Mouse (Mus musculus) hindbrain, postnatal 0 days (tissue): ENCODE measurements at regions not wholly inside any gene's neighbourhood (a gene's known extent, or its start where the extent isn't known, plus 50 kb on each side); places are given as distances from the start of the nearest gene placed in this dataset.
A peak's percentile ranks its signal among the peaks of the same experiment; 100 is the strongest.
"Not testable (repeated sequence)": the region's sequence is repeated elsewhere in the genome, so short reads cannot be mapped to it uniquely, and the experiment has no call there.

Experiments
- ATAC-seq: fragments of 200-750 bp; cut with Nextera tagmentation; 2 replicates; pipeline ENCODE4 v1.8.0; 2017; ENCODE audit warnings: mild to moderate bottlenecking, moderate TSS enrichment, moderate library complexity
- DNase-seq: peaks from one replicate; pipeline ENCODE4 v3.0.0-alpha.2; 2015; ENCODE audit warnings: low spot score
- H3K27ac ChIP-seq: fragments of 300-500 bp; sonication (generic); 2 replicates; pipeline ENCODE4 v1.5.1; 2014; ENCODE audit warnings: mild to moderate bottlenecking
- H3K27me3 ChIP-seq: fragments of 300-500 bp; sonication (generic); 2 replicates; pipeline ENCODE4 v1.6.1; 2014; ENCODE audit warnings: low read length, mixed read lengths; ENCODE audit not compliant: insufficient read depth
- H3K36me3 ChIP-seq: fragments of 300-500 bp; sonication (generic); 2 replicates; pipeline ENCODE4 v1.6.1; 2014; ENCODE audit warnings: low read length, mixed read lengths; ENCODE audit not compliant: insufficient read depth
- H3K4me1 ChIP-seq: fragments of 300-500 bp; sonication (generic); 2 replicates; pipeline ENCODE4 v1.6.1; 2014; ENCODE audit warnings: antibody characterized with exemption, low read length, mixed read lengths; ENCODE audit not compliant: insufficient read depth
- H3K4me2 ChIP-seq: fragments of 300-500 bp; sonication (generic); 2 replicates; pipeline ENCODE4 v1.6.1; 2014; ENCODE audit warnings: low read depth, mild to moderate bottlenecking, low read length, moderate library complexity, mixed read lengths
- H3K4me3 ChIP-seq: fragments of 300-500 bp; sonication (generic); 2 replicates; pipeline ENCODE4 v1.5.1; 2014; ENCODE audit warnings: low read length
- H3K9ac ChIP-seq: fragments of 300-500 bp; sonication (generic); replicated peaks from 2 replicates; pipeline ENCODE4 v1.6.1; 2014; ENCODE audit warnings: mild to moderate bottlenecking, low read length, moderate library complexity, mixed read lengths
- H3K9me3 ChIP-seq: fragments of 300-500 bp; sonication (generic); 2 replicates; pipeline ENCODE4 v1.6.1; 2016; ENCODE audit warnings: low read length, mixed read lengths
- CTCF ChIP-seq: IDR thresholded peaks from 2 replicates; pipeline ENCODE4 v1.5.1; 2016; ENCODE audit warnings: antibody characterized with exemption, control low read depth, low read depth
- WGBS: fragments of 180-500 bp; shearing (Covaris S2); extraction: QIAGEN DNeasy Blood & Tissue Kit; methylation state at CpG from one replicate; pipeline ENCODE4 v1.1.7; 2014; 5-methylcytosine and 5-hydroxymethylcytosine counted together

DNA sequence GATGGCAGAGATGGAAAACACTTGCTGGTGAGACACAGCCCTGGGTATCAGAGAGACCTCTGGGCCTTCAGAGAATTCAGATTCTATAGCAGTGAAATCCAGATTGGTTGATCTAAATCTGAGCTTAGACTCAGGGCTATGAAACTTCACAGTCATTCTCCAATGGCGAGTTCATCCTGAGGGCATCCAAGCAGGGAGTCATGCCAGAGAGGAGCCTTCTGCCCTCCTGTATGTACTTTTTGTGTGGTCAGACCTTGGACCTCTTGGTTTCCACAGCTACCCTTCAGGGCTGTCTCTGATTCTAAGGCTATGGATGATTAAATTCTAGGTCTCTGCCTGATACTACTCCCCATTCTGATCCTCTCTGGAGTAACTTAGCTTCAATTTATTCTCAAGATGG lies 122.0 kb upstream of the Mettl15 start:
- no peaks in the 10 kb centered on the region for H3K36me3 ChIP-seq
- H3K9ac ChIP-seq, result no peak overlapping the region
- no peaks in the 10 kb centered on the region for H3K27me3 ChIP-seq
- H3K4me1 ChIP-seq, result no peaks in the 10 kb centered on the region
- no peak overlapping the region for H3K4me2 ChIP-seq
- H3K27ac ChIP-seq, result no peak overlapping the region
- WGBS, result 88% methylated on average over 1 of the region's 1 CpGs
- no peak for TF ChIP-seq CTCF
- no peak for ATAC-seq
- H3K4me3 ChIP-seq, result no peak overlapping the region
- H3K9me3 ChIP-seq, result no peaks in the 10 kb centered on the region
- no peak for DNase-seq

DNA sequence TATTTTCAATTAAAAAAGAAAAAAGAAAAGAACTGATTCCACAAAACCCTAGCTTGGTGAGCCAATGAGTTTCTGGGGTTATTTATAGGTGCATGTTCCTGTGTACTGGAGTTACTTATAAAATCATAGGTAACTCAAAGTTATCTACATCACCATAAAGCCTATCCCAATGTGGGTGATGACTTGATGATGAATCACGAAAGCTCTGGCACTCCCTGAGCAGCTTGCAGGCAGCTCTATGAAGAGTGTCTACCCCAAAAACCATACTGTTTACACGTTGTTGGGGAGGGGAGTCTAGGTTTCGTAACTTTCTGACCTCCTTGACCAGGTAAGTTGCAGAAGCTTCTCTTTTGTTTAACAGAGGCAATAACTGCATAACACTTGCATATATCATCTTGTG lies 123.7 kb upstream of the Mettl15 start:
- no peak overlapping the region for H3K4me3 ChIP-seq
- no peaks in the 10 kb centered on the region for H3K36me3 ChIP-seq
- ATAC-seq (no peak), DNase-seq (no peak)
- H3K27ac ChIP-seq, result no peak overlapping the region
- H3K9me3 ChIP-seq, result no peaks in the 10 kb centered on the region
- no peaks in the 10 kb centered on the region for H3K4me1 ChIP-seq
- H3K4me2 ChIP-seq, result no peak overlapping the region
- no peak overlapping the region for H3K9ac ChIP-seq
- no peak for TF ChIP-seq CTCF
- 77% methylated on average over 3 of the region's 3 CpGs for WGBS
- H3K27me3 ChIP-seq, result no peaks in the 10 kb centered on the region

DNA sequence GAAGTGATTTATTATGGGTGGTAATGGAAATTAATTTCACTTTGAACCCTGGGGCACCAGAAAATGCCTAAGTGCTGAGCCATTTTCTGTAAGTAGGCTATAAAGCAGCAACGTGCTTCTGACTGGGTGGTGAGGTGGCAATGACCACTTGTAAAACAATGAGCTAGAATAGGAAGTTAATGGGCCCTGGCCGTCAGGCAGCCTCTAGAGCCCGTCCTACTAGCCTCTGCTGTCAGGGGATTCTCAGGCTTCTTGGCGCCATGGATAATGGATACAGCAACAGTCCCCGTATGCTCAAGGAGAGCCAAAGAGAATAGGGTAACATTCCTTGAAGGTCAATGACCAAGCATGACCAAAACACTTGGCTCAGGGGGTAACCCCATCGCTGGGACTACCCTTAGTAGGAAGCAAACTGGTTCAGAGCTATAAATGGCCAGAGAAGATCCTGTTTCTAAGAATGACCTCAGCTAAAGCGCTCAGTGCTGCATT lies 126.1 kb upstream of the Mettl15 start:
- DNase-seq, result no peak
- Histone ChIP-seq H3K4me1 (no peaks in the 10 kb centered on the region), H3K4me2 (no peak overlapping the region), H3K27me3 (no peaks in the 10 kb centered on the region), H3K9ac (no peak overlapping the region), H3K27ac (no peak overlapping the region), H3K9me3 (no peaks in the 10 kb centered on the region), H3K4me3 (no peak overlapping the region), H3K36me3 (no peaks in the 10 kb centered on the region)
- no peak for ATAC-seq
- TF ChIP-seq CTCF, result no peak
- WGBS, result 80% methylated on average over 7 of the region's 7 CpGs

DNA sequence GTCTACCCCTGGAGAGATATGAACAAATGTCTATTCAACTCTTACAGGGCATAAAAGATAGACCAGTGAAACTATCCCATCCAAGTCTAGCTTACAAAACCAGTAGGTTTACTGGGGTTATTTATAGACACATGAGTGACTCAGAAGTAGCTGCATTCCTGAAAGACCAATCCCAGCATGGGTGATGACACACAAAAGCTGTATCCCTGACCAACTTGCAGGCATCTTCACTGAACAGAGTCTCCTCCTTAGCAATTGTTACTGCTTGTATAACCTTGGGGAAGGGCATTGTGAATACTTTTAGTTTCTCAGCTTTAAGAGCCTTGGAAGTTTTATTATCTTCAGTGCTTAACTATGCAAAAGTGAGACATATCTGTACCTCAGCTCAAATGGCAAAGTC lies 139.6 kb upstream of the Mettl15 start:
- Histone ChIP-seq H3K4me3 (no peak overlapping the region), H3K9ac (no peak overlapping the region), H3K27me3 (no peaks in the 10 kb centered on the region), H3K27ac (no peak overlapping the region), H3K4me2 (no peak overlapping the region), H3K4me1 (no peaks in the 10 kb centered on the region), H3K9me3 (no peaks in the 10 kb centered on the region), H3K36me3 (no peaks in the 10 kb centered on the region)
- no peak for TF ChIP-seq CTCF
- ATAC-seq (no peak), DNase-seq (no peak)

DNA sequence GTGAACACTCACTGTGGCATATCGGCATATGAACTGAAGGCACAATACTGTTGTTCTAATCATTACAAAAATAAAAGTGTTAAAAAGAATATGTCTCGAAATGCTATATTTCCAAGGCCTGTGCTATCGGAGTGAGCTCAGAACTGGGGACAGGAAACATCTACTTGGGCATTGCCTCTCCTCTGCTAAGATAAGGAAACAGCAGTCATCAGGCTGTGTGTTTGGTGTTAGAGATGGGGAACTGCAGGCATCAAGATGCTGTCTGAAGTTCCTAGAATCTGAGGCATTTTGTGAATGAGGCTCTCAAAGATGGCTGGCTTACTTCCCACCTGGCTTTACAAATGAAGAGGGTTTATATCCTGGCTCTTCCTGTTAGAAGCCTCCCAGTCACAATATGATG lies 150.6 kb upstream of the Mettl15 start:
- Histone ChIP-seq H3K9me3 (no peaks in the 10 kb centered on the region), H3K27ac (no peak overlapping the region), H3K4me3 (no peak overlapping the region), H3K4me1 (no peaks in the 10 kb centered on the region), H3K9ac (no peak overlapping the region), H3K27me3 (no peaks in the 10 kb centered on the region), H3K4me2 (no peak overlapping the region), H3K36me3 (no peaks in the 10 kb centered on the region)
- DNase-seq (no peak), ATAC-seq (no peak)
- TF ChIP-seq CTCF, result no peak
- WGBS, result 94% methylated on average over 3 of the region's 3 CpGs

DNA sequence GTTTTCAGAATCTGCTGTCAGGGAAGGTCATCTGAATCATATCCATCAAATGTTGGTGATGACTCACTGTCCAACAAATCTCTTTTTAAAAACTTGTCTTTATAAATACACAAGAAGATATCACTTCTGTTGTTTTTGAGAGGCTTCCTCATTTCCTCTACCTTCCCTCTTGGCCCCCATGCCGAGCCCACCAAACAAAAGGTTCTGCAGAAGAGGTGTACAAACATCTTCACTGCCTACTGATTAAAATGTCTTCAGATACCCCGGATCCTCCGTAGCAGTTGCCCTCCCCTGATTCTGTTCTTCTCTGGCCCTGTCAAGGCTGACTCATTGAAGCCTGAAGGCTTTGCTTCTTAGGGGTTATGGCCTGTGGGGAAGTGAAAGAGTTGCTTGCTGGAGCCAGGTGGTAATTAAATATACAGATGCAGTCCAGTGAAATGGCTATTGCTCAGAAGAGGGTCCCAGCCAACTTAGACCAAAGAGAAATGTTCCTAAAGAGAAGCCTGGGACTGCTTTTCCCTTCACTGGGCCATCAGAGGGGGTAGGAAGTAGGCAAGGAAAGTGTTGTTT lies 162.1 kb upstream of the Mettl15 start:
- ATAC-seq, result no peak
- H3K27ac ChIP-seq, result no peak overlapping the region
- H3K9me3 ChIP-seq, result no peaks in the 10 kb centered on the region
- 58% methylated on average over 3 of the region's 3 CpGs for WGBS
- no peak overlapping the region for H3K9ac ChIP-seq
- no peaks in the 10 kb centered on the region for H3K27me3 ChIP-seq
- no peak for TF ChIP-seq CTCF
- no peak overlapping the region for H3K4me3 ChIP-seq
- H3K36me3 ChIP-seq, result no peaks in the 10 kb centered on the region
- H3K4me2 ChIP-seq, result no peak overlapping the region
- DNase-seq, result no peak
- no peaks in the 10 kb centered on the region for H3K4me1 ChIP-seq

DNA sequence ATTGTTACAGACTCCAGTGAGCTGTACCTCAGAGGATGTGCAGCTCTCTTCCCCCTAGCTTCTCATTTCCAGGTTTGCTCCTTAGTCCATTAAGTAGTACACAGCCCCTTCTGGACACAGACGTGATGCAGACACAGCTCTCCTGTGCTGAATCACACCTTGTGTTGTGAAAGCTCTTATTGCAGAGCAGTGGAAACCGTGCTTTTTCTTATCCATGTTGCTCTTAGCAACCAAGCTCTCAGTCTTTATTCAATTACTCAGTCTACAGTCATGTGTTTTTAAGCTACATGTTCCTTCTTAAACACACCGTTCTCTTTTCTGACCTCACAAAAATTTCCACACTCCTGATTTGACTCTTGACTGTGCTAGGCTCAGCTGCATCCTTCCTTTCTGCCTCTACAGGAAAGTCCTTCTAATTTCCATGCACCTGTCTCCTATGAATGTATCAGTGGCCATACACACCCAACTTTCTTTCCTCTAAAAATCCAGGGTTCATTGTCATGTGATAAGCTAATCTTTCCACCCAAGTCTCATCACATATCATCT lies 163.0 kb upstream of the Mettl15 start:
- TF ChIP-seq CTCF, result no peak
- no peak for ATAC-seq

DNA sequence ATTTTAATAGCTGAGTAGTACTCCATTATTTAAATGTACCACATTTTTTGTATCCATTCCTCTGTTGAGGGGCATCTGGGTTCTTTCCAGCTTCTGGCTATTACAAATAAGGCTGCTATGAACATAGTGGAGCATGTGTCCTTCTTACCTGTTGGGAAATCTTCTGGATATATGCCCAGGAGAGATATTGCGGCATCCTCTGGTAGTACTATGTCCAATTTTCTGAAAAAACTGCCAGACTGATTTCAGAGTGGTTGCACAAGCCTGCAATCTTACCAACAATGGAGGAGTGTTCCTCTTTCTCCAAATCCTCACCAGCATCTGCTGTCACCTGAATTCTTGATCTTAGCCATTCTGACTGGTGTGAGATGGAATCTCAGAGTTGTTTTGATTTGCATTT lies 181.7 kb upstream of the Mettl15 start:
- not testable (repeated sequence) for H3K9ac ChIP-seq, H3K4me1 ChIP-seq, ATAC-seq, H3K4me2 ChIP-seq, H3K27me3 ChIP-seq, H3K27ac ChIP-seq, DNase-seq, H3K36me3 ChIP-seq, H3K4me3 ChIP-seq, H3K9me3 ChIP-seq
- WGBS, result 100% methylated on average over 1 of the region's 1 CpGs

More for the DNA sequence above, 163.0 kb upstream of the Mettl15 start:
- Histone ChIP-seq H3K27me3 (no peaks in the 10 kb centered on the region), H3K27ac (no peak overlapping the region), H3K9ac (no peak overlapping the region), H3K9me3 (no peaks in the 10 kb centered on the region), H3K4me1 (no peaks in the 10 kb centered on the region), H3K4me3 (no peak overlapping the region), H3K4me2 (no peak overlapping the region), H3K36me3 (no peaks in the 10 kb centered on the region)
- peak; percentile 1 for DNase-seq
- 57% methylated on average over 3 of the region's 3 CpGs for WGBS
